Mouse (Mus musculus): Measurements from ENCODE around the gene Lmx1a.

Gene Lmx1a

DNA sequence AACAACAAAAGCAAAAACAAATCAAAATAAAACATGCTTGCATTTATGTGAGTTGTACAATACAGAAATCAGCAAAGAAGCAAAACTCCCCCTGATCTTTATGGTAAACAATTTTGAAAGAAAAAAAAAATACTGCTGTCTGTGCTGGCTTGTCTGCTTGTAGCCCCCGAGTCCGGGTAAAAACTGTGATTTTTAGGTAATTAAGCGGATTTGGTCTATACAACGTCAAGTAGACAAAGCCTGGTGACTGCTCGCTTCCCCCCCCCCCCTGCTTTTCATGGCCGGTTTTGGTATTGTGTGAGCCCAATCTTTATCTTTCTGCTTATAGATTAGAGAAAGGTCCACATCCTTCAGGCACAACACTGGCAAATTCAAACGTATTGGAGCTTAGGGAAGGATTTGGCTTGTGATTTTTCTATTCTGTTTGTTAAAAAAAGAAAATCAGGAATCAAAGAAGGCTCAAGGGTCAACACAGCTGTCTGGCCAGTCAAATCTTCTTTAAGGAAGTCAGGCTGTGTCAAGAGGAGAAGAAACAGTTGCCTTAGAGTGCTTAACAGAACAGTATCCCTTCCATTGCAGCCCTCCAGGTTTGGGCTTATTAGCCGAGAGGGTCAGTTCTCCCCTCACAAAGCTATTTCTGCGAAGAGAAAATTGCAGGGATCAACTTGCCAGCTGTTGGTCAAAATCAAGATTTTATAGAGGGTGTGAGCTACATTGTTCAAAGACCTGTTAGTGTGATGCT is 4.6 kb downstream of the Lmx1a start:
- in situ Hi-C loops (cut with MboI, MseI), result no loop called here

- in situ Hi-C loops (cut with MboI, MseI), result no loop called here
Measured at GRCm38 (mm10) chr1:167694731-167695130, 5.7 kb downstream of the Lmx1a start.

- in situ Hi-C loops (cut with MboI, MseI), result no loop called here
Measured at GRCm38 (mm10) chr1:167695910-167696459, 6.9 kb downstream of the Lmx1a start.

- in situ Hi-C loops (cut with MboI, MseI), result no loop called here
Measured at GRCm38 (mm10) chr1:167699706-167700105, 10.7 kb downstream of the Lmx1a start.

DNA sequence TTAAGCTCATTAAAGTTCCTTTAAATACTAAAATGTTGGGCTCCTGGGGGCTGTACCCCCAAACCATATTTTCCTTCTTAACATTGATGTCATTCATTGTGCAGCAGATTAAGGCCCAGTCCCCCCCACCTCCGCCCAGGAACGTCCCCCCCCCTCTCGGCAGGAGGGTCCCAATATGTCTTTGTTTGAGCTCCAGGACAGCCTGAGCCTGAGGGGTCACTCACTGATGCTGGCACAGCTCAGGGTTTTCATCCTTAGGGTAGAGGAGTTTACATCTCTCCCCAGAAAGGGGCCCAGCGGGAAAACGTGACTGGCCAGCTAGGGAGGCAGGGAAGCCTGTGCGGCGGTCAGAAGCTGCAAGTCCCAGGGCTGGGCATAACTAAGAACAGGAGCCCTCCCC is 11.2 kb downstream of the Lmx1a start:
- in situ Hi-C loops (cut with MboI, MseI), result no loop called here

DNA sequence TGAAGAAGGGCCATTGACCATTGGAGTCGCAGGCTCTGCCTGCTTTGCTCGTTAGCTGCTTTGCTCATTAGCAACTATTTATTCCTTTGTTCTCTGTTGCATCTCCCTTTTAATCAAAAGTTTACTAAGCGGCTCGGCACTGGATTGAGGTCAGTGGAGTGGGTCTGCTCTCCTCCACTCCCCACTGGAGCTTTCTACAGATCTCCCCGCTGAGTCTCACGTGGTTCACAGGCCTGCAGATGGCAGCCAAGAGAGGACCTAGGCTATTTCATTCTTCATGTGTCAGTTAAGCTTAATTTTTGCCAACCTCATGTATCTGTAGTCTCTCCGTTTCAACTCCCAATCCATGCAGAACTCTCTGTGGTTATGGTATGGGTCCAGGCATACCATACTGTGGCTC is 16.5 kb downstream of the Lmx1a start:
- in situ Hi-C loops (cut with MboI, MseI), result no loop called here

DNA sequence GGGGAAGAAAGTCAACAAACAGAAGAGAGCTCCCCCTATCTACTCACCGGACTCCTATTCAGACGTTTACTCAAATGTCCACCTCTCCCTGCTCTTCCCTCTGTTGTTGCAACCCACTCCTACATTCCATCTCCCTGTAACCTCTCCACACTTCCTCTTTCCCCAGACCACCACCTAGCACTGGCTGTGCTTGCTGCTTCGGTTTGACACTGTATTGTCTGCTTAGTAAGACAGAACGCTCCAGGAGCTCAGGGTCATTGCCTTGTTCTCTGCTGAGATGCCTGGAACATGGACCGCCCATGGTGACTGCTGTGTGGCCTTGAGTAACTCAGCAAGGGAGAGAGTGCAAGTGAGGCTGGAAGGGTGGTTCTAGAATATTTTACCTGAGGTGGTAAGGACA is 19.7 kb downstream of the Lmx1a start:
- in situ Hi-C loops (cut with MboI, MseI), result no loop called here

DNA sequence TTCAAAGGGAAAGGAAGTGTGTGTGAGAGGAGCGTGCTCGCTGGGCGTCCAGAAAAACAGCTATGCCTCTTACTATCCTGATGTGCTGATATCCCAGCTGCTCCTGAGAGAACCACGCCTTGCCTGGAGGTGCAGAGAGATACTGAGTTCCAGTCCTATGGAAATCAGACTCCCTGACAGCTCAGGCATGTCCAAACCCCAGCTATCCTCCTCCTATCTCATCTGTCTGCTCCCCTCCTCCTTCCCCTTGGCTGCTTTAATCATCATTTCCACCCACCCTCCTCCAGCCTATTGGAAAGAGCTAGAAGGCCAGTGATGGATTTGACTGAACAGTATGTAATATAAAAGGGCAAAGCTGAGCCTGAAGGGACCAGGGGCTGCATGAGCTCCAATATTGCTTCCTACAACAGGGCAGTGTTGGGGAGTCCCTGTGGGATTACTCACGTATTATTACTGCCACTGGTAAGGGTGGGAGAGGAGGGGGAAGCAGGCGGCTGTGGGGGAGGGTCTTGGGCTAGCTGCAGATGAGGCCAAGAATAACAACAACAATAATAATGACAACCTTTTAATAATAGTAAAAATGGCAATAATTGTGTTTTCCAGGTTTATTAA is 26.8 kb downstream of the Lmx1a start:
- in situ Hi-C loops (cut with MboI, MseI), result no loop called here

- in situ Hi-C loops (cut with MboI, MseI), result no loop called here
Measured at GRCm38 (mm10) chr1:167734471-167734870, 45.4 kb downstream of the Lmx1a start.

DNA sequence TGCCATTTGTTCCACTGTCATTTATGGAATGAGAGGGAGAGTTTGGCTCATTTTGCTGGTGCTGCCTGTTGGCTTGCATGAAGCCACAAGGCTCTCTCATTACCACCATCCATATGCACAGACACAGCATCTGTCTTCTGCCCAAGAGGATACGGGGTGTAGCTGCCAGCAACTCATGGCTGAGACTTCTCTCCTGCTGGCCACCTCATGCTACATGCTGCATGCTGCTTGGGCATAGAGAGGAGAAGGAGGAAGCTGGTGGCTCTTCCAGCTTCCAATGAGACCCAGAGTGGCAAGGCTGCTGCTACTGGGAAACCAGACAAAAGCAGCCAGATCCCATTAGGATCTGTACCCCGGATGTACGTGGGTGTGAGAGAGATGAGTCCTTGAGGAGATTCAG is 47.8 kb downstream of the Lmx1a start:
- in situ Hi-C loops (cut with MboI, MseI), result no loop called here

DNA sequence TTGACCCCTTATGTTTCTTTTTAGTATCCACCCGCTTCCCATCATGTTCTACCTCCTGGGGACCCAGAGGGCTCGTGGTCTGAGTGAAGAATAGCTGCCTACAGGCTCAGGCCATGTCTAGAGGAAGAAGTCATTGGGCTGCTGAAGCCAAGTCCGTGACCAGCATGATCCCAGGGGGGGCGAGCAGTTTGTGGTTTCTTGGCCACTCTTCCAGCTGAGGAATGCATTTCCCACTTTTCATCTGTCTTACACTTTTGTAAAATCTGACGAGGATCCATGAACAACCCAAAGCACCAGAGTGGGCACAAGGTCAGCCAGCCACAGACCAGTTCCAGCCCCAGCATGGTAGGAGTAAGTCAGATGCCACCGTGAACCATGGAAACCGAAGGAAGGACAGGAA is 50.2 kb downstream of the Lmx1a start:
- in situ Hi-C loops (cut with MboI, MseI), result no loop called here

DNA sequence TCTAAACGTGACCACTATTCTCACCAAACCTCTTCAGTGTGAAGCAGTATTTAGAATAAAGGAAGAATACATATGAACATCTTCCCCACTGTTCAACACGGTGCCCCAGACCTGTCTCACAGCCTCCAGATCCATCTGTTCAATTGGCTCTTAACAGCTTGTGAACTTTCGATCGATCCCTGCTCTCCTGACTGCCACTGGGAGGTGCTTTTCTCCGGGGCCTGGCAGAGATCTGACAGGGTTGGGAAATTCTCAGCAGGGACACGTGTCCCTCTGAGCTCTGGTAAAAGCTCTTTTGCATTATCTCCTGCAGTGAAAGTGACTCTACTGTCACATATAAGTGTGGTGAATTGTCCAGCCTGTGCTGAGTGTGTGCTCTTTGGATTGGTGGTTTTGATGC is 57.6 kb downstream of the Lmx1a start:
- in situ Hi-C loops (cut with MboI, MseI), result no loop called here

GRCm38 (mm10) chr1:167752661-167753060 is 63.6 kb downstream of the Lmx1a start:
- in situ Hi-C loops (cut with MboI, MseI), result no loop called here

GRCm38 (mm10) chr1:167754085-167754484 is 65.0 kb downstream of the Lmx1a start:
- in situ Hi-C loops (cut with MboI, MseI), result no loop called here

DNA sequence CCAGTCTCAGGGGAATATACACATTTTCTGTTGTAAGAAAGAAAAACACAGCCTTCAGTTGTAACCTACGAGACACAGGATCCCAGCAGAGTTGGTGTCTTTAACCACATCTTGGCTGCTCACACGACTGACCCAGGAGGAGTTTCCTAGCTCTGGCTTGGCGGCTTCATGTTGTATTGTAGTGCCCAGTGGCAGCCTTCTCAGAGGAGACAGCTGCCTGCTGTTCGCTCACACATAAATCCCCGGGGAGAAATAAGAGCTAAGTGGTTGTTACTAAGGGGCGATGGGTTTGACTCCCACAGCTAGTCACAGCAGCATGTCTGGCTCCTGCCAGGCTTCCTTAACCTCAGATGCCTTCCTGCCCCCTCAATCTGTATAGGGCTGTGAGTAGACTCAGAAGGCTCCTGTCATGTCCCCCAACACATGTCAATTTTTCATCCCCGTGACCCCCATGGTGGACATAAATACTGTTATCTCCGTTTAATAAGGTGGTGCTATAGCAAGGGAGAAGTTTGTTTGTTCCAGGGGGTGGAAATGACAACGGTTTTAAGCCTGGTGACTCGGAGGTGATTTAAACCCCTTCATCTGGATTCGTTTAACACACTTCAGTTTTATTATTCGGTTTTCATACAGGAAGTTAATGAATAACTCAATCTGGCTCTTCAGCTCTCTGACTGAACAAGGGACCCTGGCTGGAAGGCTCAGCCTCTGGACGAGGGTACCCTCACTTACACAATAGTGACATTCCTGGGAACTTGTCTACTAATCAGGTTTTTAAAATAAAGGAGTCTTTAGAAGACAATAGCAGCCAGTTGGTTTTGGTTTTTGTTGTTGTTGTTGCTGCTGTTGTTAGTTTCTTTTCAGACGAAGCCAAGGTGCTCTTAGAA is 65.8 kb downstream of the Lmx1a start:
- in situ Hi-C loops (cut with MboI, MseI), result no loop called here

- in situ Hi-C loops (cut with MboI, MseI), result no loop called here
Measured at GRCm38 (mm10) chr1:167758208-167758607, 69.2 kb downstream of the Lmx1a start.

GRCm38 (mm10) chr1:167760307-167760706 is 71.3 kb downstream of the Lmx1a start:
- in situ Hi-C loops (cut with MboI, MseI), result no loop called here

DNA sequence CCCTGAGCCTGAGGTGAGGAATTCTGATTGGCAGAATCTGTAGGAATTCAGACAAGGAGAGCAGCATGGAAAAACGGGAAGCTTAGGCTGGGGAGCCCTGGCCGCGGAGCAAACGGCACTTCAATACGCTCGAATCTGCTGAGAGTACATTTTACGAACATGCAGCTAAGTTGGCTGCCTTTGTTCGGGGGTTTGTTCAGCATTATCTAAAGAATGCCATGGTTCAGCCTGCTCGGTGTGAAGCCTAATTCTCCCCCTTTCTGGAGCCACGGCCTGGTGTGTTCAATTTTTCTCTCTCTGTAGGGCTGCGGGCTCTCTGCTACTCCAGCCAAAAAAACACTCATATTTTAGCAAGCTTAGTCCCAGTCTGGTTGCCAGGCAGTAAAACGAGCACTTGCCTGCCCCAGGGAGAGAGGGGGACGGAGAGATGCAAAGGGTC is 72.8 kb downstream of the Lmx1a start:
- in situ Hi-C loops (cut with MboI, MseI), result no loop called here

GRCm38 (mm10) chr1:167766619-167767018 is 77.6 kb downstream of the Lmx1a start:
- in situ Hi-C loops (cut with MboI, MseI), result no loop called here

GRCm38 (mm10) chr1:167770457-167770856 is 81.4 kb downstream of the Lmx1a start:
- in situ Hi-C loops (cut with MboI, MseI), result no loop called here

GRCm38 (mm10) chr1:167779766-167780488 is 90.9 kb downstream of the Lmx1a start:
- in situ Hi-C loops (cut with MboI, MseI), result no loop called here
